Mouse (Mus musculus) embryonic stem cell, embryonic (primary cell): Measurements from ENCODE around the gene Aim2.

Experiments used
- CTCF ChIA-PET, 4 experiments: fragments of 300-600 bp in 2 of 4; fragments of 350-600 bp in 2 of 4; sonication (Branson Sonifier 250); formaldehyde crosslinking; loops; one replicate each; lab custom pipeline; 2022; ENCODE audit warnings: inconsistent platforms in 2 of 4; lab: Charles Lee
- POLR2A ChIA-PET, 4 experiments: fragments of 300-600 bp in 2 of 4; fragments of 350-600 bp in 2 of 4; sonication (Branson Sonifier 250); formaldehyde crosslinking; loops; one replicate each; lab custom pipeline; 2022; ENCODE audit warnings: antibody characterized with exemption in 4 of 4, inconsistent platforms in 1 of 4; lab: Charles Lee

Gene Aim2

GRCm38 (mm10) chr1:173366701-173367355 lies 16.1 kb downstream of the Aim2 start:
- CTCF ChIA-PET, result interaction anchor here in 2 of 4 experiments (0.5 to 2.3 kb wide), 2 partner anchors 11 to 60 kb away, joined by 3 to 9 read pairs; no protein-coding TSS in a partner anchor

GRCm38 (mm10) chr1:173367356-173368046 lies 16.8 kb downstream of the Aim2 start, which contains the start of gene Cadm3:
TSS of gene Cadm3 (minus strand) at chr1:173367695.
- ChIA-PET CTCF (interaction anchor here in 1 of 4 experiments (0.7 kb wide), 1 partner anchor 675 kb away, joined by 3 read pairs; no protein-coding TSS in a partner anchor), POLR2A (no interaction called here)

More at GRCm38 (mm10) chr1:173366701-173367355, 16.1 kb downstream of the Aim2 start:
- POLR2A ChIA-PET, result interaction anchor here in 1 of 4 experiments (0.6 kb wide), 1 partner anchor 1555 kb away, joined by 6 read pairs; no protein-coding TSS in a partner anchor

- ChIA-PET CTCF (interaction anchor here in 1 of 4 experiments (1.4 kb wide), 1 partner anchor 30 kb away, joined by 3 read pairs; no protein-coding TSS in a partner anchor), POLR2A (no interaction called here)
Measured at GRCm38 (mm10) chr1:173369611-173370010, 18.9 kb downstream of the Aim2 start.

- ChIA-PET POLR2A (no interaction called here), CTCF (no interaction called here)
Measured at GRCm38 (mm10) chr1:173370456-173370855, 19.8 kb downstream of the Aim2 start.

- ChIA-PET POLR2A (interaction anchor here in 1 of 4 experiments (0.6 kb wide), 1 partner anchor 1870 kb away, joined by 4 read pairs; no protein-coding TSS in a partner anchor), CTCF (no interaction called here)
Measured at GRCm38 (mm10) chr1:173371586-173371985, 20.9 kb downstream of the Aim2 start.

GRCm38 (mm10) chr1:173374020-173374419 lies 23.3 kb downstream of the Aim2 start:
- CTCF ChIA-PET, result no interaction called here
- POLR2A ChIA-PET, result interaction anchor here in 1 of 4 experiments (0.6 kb wide), 1 partner anchor 46 kb away, joined by 3 read pairs; no protein-coding TSS in a partner anchor

- ChIA-PET CTCF (interaction anchor here in 3 of 4 experiments (0.5 to 1.7 kb wide), 10 partner anchors 12 to 1176 kb away, joined by 3 to 7 read pairs (median 4); partner anchors contain the start of gene Ackr1 (in 1 of the 3)), POLR2A (interaction anchor here in 2 of 4 experiments (0.6 to 0.9 kb wide), 2 partner anchors 79 to 1307 kb away, joined by 4 read pairs; no protein-coding TSS in a partner anchor)
Measured at GRCm38 (mm10) chr1:173377380-173378112, 26.9 kb downstream of the Aim2 start.

GRCm38 (mm10) chr1:173381436-173381835 lies 30.8 kb downstream of the Aim2 start:
- ChIA-PET CTCF (interaction anchor here in 1 of 4 experiments (0.6 kb wide), 1 partner anchor 542 kb away, joined by 3 read pairs; no protein-coding TSS in a partner anchor), POLR2A (no interaction called here)

- CTCF ChIA-PET, result interaction anchor here in 1 of 4 experiments (1.1 kb wide), 2 partner anchors 11 to 66 kb away, joined by 4 to 5 read pairs; no protein-coding TSS in a partner anchor
- POLR2A ChIA-PET, result no interaction called here
Measured at GRCm38 (mm10) chr1:173389431-173389830, 38.8 kb downstream of the Aim2 start.

GRCm38 (mm10) chr1:173389901-173390401 lies 39.3 kb downstream of the Aim2 start:
- CTCF ChIA-PET, result interaction anchor here in 1 of 4 experiments (1.1 kb wide), 2 partner anchors 12 to 66 kb away, joined by 4 to 5 read pairs; no protein-coding TSS in a partner anchor

GRCm38 (mm10) chr1:173391754-173392153 lies 41.1 kb downstream of the Aim2 start:
- POLR2A ChIA-PET, result no interaction called here

More at GRCm38 (mm10) chr1:173389901-173390401, 39.3 kb downstream of the Aim2 start:
- POLR2A ChIA-PET, result interaction anchor here in 1 of 4 experiments (1.1 kb wide), 1 partner anchor 51 kb away, joined by 3 read pairs; no protein-coding TSS in a partner anchor

GRCm38 (mm10) chr1:173398323-173398970 lies 47.8 kb downstream of the Aim2 start:
- CTCF ChIA-PET, result interaction anchor here (0.6 to 2.3 kb wide), 14 partner anchors 10 to 870 kb away, joined by 3 to 9 read pairs (median 4); no protein-coding TSS in a partner anchor
- POLR2A ChIA-PET, result no interaction called here

More at GRCm38 (mm10) chr1:173391754-173392153, 41.1 kb downstream of the Aim2 start:
- CTCF ChIA-PET, result interaction anchor here in 1 of 4 experiments (0.6 kb wide), 2 partner anchors 67 to 205 kb away, joined by 3 read pairs; no protein-coding TSS in a partner anchor

- ChIA-PET POLR2A (no interaction called here), CTCF (no interaction called here)
Measured at GRCm38 (mm10) chr1:173404696-173405309, 54.1 kb downstream of the Aim2 start.

- ChIA-PET CTCF (interaction anchor here in 1 of 4 experiments (1.2 kb wide), 1 partner anchor 11 kb away, joined by 3 read pairs; no protein-coding TSS in a partner anchor), POLR2A (interaction anchor here in 1 of 4 experiments (1.0 kb wide), 1 partner anchor 22 kb away, joined by 3 read pairs; no protein-coding TSS in a partner anchor)
Measured at GRCm38 (mm10) chr1:173409066-173409465, 58.4 kb downstream of the Aim2 start.

- ChIA-PET POLR2A (no interaction called here), CTCF (interaction anchor here in 1 of 4 experiments (0.6 kb wide), 2 partner anchors 128 to 817 kb away, joined by 3 to 4 read pairs; no protein-coding TSS in a partner anchor)
Measured at GRCm38 (mm10) chr1:173411863-173412262, 61.2 kb downstream of the Aim2 start.

GRCm38 (mm10) chr1:173414631-173415030 lies 64.0 kb downstream of the Aim2 start:
- ChIA-PET CTCF (no interaction called here), POLR2A (no interaction called here)

- POLR2A ChIA-PET, result interaction anchor here in 2 of 4 experiments (0.7 to 2.4 kb wide), 4 partner anchors 10 to 70 kb away, joined by 3 to 21 read pairs (median 5); no protein-coding TSS in a partner anchor
- CTCF ChIA-PET, result no interaction called here
Measured at GRCm38 (mm10) chr1:173418516-173418915, 67.8 kb downstream of the Aim2 start.
